Mouse (Mus musculus): ENCODE measurements around the gene Nrp1. TPM values are rescaled to one million over a fixed set of nuclear protein-coding genes. Genes with fewer than 3 reads are reported as not detected.

Gene Nrp1
- polyA plus RNA-seq, 2 experiments from 2014 or later, result 209 to 238 TPM

GRCm38 (mm10) chr8:128470097-128470496 lies 111.7 kb downstream of the Nrp1 start:
- no peak for ATAC-seq

DNA sequence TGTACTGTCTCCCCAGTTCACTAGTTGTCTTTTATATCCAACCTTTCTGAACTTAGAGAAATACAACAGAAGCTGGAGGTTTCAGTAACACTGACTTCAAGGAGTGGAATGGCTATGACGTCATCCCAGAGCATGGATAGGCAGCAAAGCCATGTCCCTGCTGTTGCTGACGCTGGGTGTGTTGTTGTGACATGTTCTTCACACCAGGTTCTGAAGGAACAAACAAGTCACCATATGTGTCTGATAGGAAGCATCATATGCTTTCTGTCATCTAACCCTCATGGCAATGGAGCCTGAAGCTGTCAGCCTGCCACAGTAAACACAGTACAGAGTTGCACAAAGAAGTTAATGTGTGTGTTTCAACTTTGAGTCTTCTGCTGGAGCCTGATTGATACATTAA lies 112.8 kb downstream of the Nrp1 start:
- ATAC-seq, result no peak

DNA sequence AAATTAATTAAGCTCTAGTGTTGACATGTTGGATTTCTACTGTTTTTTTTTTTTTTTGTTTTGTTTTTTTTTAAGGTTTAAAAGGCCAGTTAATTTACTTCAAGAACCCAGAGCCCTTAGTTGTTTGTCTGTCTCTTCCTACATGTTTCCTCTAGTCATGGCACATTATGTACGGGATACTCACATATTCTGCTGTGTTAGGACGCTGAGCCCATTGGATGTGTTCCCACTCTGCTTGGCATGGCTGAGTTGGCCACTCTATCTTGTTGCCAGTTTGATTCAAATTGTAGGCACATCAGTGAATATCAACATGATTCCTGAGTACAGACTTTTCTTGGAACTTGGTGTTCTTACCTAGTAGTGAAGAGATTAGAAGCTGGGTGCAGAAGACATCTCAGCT lies 114.5 kb downstream of the Nrp1 start:
- no peak for ATAC-seq

DNA sequence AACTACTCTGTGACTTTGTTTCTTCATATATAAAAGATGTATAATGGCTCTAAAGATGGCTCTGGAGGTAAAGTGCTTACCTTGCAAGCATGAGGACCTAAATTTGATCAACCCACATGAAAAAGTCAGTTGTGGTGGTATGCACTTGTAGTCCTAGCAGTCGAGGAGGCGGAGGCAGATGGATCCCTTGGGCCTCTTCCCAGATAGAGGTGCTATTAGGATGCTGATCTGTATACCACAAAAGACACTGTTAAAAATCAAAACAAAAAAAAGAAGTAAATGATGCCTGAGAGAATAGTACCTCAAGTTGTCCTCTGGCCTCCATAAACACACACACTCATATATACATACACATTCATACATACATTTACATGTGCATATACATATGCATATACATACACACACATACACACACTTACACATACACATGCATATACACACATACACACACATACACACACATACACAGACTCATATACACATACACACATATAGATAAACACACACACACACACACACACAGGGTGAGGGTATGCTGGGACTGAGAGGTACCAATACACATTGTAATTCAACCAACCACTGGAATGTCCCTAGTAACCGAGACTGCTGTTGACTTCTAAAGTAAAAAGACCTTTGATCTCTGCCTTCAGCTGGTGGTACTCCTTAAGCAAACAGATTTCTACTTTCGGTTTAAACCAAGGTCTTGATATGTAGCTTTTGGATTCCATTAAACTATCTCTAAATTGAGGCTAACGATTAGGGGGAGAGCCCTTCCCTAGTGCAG lies 115.2 kb downstream of the Nrp1 start:
- ATAC-seq, result peak; percentile 97

GRCm38 (mm10) chr8:128474614-128475013 lies 116.2 kb downstream of the Nrp1 start:
- no peak for ATAC-seq

DNA sequence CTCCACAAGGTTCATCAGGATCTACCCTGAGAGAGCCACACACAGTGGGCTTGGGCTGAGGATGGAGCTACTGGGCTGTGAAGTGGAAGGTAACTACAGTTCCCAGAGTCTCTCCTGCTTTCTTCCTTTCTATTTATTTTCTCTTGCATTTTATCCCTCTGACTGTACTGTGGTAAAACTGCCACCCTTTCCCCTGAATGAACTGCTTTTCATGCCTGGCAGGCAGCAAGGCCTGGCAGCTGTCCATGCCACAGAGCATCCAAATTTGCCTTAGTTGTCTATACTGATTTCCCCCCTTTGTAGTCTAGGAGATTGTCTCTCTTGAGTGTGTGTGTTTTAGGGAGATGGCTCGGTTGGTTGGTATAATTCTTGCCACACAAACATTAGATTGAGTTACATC lies 117.8 kb downstream of the Nrp1 start:
- no peak for ATAC-seq

DNA sequence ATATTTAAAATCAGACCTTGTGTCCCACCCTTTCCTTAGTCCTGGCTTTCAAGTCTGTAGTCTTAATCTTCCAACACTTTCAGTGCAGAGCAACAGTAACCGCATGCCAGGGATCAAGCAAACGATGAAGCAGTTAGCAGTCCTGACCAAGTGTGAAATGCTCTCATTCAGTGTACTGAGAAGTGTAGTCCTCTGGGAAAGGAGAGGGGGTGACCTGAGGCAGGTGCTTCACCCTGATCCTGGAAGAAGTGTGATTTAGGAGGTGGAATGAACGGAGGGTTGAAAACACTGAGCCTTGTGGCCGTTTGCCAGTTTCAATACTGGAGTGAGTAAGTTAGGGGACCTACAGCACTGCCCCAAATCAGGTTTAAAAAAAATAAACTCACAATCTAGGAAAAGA lies 119.6 kb downstream of the Nrp1 start:
- ATAC-seq, result no peak

DNA sequence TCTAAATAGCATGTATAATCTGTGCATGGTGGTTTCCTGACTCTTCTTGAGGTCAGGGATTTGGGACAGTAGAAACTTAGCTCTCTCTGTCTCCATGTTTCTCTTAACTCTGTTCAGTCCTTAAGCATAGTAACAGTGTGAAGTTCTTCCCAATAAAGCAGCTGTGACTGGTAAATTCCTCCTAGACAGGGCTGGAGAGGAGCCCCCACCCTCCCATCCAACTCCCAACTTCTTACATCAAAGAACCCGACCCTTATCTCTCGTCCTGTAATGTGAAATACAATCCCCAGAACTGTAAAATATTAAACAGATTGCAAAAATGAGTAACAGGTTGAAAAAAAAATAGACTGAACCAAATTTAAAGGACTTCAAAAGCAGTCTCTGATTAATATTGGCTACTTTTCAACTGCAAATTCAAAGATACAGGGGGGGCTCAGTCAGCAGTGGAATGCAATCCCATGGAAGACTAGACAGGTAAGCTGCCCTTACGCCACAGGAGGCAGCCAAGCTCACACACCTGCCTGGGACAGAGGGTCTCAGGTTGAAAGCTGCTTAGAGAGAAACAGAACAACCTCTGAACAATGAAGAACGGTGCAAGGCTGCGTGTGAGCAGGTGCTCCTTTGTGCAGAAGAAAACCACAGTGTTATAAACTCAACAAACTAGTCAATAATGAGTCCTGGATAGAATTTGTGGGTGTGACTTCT lies 121.1 kb downstream of the Nrp1 start:
- ATAC-seq, result no peak

DNA sequence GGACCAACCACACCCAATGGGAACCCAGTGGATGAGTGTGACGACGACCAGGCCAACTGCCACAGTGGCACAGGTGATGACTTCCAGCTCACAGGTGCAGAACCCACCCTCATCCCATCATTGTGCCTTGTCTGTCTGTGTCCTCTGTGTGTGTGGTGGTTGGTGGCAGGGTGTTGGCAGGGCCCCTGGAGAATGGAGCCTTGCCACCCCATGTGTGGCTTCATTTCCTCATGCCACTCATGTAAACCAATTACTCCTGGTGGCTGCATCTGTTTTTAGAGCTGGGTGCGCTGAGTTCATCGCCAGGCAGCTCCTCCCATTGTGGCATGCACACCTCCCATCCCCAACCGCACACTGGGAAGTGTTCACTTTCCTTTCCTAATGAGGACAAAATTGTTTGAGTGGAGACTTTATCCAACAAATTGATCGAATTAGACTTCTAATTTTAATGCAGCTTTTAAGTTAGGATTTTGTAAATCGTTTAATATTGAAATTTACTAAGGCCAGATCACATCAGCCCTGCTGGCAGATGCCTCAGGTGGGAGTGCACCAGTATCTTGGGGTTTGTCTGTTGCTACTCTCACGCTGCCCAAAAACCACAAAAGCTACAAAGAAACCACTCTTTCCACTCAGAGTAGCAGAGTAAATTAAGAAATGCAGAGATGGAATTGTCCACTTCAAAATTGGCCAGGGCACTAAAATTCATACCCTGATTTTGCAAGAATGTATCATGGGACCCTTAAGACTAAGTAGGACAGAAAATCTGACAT lies 122.7 kb downstream of the Nrp1 start:
- ATAC-seq, result no peak

DNA sequence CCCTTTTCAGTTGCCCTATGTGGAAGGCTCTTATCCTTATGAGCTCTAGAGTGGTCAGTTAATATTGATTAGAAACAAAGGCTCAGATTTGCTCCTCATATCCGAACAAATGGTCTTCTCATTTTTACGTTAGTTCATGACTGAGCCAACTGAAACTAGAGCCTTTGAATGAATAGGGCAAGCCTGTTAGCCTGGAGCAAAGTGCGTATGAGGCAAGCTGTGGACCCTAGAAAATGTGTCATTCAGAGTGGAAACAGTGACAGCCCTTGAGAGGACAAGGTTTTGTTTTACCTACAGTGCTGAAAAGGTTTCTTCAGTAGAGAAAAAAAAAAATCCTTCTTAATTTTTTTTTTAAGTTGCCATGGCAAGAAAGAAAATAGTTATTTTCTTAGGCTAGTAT lies 124.9 kb downstream of the Nrp1 start:
- ATAC-seq, result no peak

DNA sequence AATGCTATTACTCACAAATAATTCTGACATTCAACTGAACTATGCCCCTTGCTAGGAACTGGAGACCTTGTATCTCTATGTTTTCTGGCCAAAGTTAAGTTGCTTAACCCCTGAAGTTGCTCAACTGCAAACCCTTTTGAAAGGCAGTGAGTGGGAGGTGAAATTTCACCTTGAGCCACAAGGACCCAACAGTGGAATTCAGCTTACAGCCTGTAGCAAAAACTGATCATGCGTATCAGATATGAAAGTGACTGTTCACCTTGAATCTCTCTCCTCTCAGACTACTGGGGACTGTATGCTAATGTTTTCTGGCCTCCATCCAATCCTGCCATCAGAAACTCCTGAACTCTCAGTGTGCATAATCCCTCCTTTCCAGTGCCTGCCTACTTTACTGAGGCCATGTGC lies 126.3 kb downstream of the Nrp1 start:
- ATAC-seq, result no peak

DNA sequence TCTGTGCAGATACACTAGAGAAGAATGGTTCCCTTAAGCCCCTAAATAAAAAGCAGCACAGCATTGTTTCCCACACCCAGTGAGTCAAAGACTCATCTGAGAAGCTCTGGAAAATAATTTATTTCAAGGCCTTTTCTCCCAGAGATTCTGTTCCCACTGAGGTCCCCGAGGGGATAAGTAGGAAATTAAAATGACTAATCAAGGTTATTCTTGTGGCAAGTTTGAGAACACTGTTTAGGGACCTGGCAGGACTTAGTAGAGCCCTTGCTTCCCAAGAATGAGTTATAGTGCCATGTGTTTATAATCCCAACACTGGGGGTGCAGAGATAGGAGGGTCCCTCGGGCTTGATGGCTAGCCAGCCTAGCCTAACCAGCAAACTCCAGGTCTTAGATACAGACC lies 127.6 kb downstream of the Nrp1 start:
- no peak for ATAC-seq

GRCm38 (mm10) chr8:128487966-128488931 lies 129.8 kb downstream of the Nrp1 start:
- ATAC-seq, result no peak

DNA sequence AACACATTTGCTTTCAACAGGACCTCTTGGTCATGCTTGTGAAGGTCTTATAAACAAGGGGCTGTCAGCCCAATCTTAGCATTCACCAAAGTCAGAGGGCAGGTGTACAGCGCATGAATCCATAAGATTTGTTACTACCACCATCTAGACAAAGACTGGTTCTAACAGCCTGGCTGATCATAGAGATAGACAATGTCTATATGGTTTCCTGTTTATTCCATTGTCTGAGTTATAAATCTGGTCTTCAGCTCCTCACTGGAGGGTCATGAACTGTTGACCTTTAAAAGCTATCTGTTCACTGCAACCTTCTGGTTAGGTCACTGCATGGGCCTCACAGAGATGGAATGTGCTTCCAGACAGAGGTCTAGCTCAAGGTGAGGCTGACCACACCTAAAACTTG lies 130.9 kb downstream of the Nrp1 start:
- peak; percentile 50 for ATAC-seq

- ATAC-seq, result peak; percentile 64
Measured at GRCm38 (mm10) chr8:128491126-128492067, 133.0 kb downstream of the Nrp1 start.

DNA sequence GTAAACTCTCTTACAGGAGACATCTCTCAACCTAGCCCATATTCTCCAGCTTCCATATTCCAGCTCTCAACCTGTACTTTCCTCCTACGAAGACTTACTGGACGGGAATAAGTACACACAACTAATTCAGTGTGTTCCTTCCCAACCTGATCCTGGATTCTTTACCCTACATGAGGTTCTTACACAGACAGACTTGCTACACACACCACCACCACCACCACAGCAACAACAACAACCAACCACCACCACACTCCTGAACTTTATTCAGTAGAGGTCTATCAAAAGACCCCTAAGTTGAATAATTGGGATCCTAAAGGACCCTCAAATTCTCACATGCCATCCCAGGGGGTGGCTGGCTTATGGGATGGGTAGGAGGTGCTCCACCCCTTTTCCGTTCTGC lies 135.4 kb downstream of the Nrp1 start:
- ATAC-seq, result no peak

GRCm38 (mm10) chr8:128498836-128499235 lies 140.4 kb downstream of the Nrp1 start:
- no peak for ATAC-seq

DNA sequence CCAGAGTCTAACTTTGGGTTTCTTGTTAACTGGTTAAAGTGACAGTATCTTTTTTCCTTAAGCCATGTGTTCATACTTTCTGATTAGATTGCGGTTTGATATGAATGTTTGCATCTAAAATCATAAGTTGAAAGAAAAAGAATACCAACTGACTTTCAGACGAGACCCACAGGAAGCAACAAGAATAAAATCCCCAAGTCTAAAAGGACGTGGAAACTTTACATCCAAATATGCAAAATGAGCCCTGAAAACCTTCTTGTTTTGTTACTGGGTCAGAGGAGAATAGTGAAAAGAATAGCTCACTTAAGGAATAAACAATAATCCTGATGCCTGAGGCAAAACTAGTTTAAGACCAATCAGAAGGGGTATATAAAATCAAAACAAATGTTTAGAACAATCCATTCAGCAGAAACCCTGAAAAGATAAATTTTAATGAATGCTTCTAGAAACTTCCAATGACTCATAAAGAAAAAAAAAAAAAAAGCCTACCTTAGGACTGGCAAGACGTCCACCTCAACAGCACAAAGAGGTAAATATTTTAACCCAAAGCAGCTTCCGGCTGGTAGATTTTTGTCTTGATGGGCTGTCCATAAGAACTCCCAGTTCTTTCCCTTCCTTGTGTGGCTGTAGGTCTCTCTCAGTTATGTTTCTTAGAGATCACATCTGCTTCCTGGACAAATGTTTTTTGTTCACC lies 145.9 kb downstream of the Nrp1 start:
- peak; percentile 44 for ATAC-seq

- ATAC-seq, result peak; percentile 62
Measured at GRCm38 (mm10) chr8:128505866-128506265, 147.5 kb downstream of the Nrp1 start.

- no peak for ATAC-seq
Measured at GRCm38 (mm10) chr8:128508723-128509122, 150.3 kb downstream of the Nrp1 start.
